Mouse (Mus musculus): ENCODE data around the gene Prr13. TPM values are rescaled to one million over a fixed set of nuclear protein-coding genes. Genes with fewer than 3 reads are reported as not detected.
A peak's percentile ranks its signal among the peaks of the same experiment; 100 is the strongest.

Gene Prr13
- polyA plus RNA-seq, 1 experiment from 2014 or later: 119 TPM

DNA sequence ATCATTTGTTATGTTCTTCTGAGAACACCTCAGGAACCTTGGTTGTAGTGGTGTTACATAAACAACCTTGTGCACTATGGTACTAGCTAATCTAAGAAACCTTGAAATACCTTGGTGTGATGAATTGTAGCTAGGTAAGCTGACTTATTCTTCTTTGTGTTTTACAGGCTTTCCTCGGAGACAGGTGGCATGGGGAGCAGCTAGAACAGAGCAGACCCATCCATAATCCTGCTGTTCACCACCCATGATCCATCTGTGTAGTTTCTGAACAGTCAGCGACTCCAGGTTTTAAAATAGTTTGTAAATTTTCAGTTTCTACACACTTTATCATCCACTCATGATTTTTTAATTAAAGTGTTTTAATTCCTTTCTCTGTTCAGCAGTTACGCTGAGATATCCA, 39.5 kb downstream of the Prr13 start:
- no peak overlapping the region for H3K4me2 ChIP-seq
- no peaks in the 10 kb centered on the region for H3K9me3 ChIP-seq (replicated peaks)
- 90% methylated on average over 3 of the region's 3 CpGs for WGBS (ENCODE audit: insufficient replicate concordance)

DNA sequence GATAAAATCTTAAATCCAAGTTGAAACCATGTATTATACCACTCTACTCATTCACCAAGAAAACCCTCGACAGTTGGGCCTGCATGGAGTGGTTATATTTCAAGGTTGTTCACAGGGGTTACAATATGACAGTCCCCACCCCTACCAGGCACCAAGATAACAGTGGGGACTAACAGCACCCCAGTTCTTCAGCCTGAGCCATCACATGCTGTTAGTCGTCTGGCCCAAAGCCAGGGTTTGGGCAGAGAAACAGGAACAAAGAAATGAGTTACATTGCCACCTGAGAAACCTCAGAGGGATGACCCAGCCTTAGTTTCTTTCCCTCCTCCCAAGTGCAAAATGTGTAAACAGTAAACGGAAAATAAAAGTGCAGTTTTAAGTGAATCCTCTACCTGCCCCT, 40.5 kb downstream of the Prr13 start:
- H3K9me3 ChIP-seq (replicated peaks): no peaks in the 10 kb centered on the region
- no peak overlapping the region for H3K4me2 ChIP-seq
- no peak overlapping the region for H3K27ac ChIP-seq
- WGBS (ENCODE audit: insufficient replicate concordance): 64% methylated on average over 3 of the region's 3 CpGs
- H3K36me3 ChIP-seq: peaks cover 99% of the 10 kb centered on the region
- no peaks in the 10 kb centered on the region for H3K4me1 ChIP-seq
- H3K9ac ChIP-seq: no peak overlapping the region
- H3K27me3 ChIP-seq (replicated peaks): no peaks in the 10 kb centered on the region
- no peak overlapping the region for H3K4me3 ChIP-seq
- ATAC-seq: no peak

More for the DNA sequence above, 39.5 kb downstream of the Prr13 start:
- no peak overlapping the region for H3K27ac ChIP-seq
- ATAC-seq: no peak
- no peak overlapping the region for H3K4me3 ChIP-seq
- no peaks in the 10 kb centered on the region for H3K27me3 ChIP-seq (replicated peaks)
- peaks cover 99% of the 10 kb centered on the region for H3K36me3 ChIP-seq
- H3K9ac ChIP-seq: no peak overlapping the region
- H3K4me1 ChIP-seq: no peaks in the 10 kb centered on the region

GRCm38 (mm10) chr15:102499851-102500250, 41.0 kb downstream of the Prr13 start:
- no peak overlapping the region for H3K4me3 ChIP-seq
- WGBS (ENCODE audit: insufficient replicate concordance): 95% methylated on average over 6 of the region's 6 CpGs
- no peaks in the 10 kb centered on the region for H3K4me1 ChIP-seq
- H3K27ac ChIP-seq: no peak overlapping the region
- peaks cover 99% of the 10 kb centered on the region for H3K36me3 ChIP-seq
- H3K4me2 ChIP-seq: no peak overlapping the region
- no peak overlapping the region for H3K9ac ChIP-seq
- no peaks in the 10 kb centered on the region for H3K9me3 ChIP-seq (replicated peaks)
- ATAC-seq: no peak
- no peaks in the 10 kb centered on the region for H3K27me3 ChIP-seq (replicated peaks)

DNA sequence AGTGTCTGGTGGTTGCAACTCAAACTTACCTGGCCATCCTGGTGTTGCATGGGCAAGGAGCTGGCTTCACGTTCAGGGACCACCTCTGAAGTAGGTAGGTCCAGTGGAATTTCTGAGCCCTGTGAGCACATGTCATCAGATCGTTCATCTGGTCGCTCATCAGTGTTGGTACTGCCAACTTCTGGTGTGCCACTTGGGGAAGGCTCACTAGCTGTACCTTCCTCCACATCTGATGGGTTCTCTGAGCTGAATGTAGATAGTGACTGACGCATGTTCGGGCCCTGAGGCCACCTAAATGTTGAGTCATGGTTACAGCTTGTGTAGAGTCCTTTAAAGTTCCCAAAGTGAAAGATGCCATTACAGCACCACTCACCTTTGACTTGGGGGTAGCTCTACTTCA, 41.7 kb downstream of the Prr13 start:
- Histone ChIP-seq H3K27ac (no peak overlapping the region), H3K4me3 (no peak overlapping the region), H3K36me3 (peaks cover 94% of the 10 kb centered on the region), H3K27me3 (replicated peaks) (no peaks in the 10 kb centered on the region), H3K4me1 (no peaks in the 10 kb centered on the region), H3K9ac (no peak overlapping the region), H3K9me3 (replicated peaks) (no peaks in the 10 kb centered on the region), H3K4me2 (no peak overlapping the region)
- no peak for ATAC-seq
- 82% methylated on average over 5 of the region's 5 CpGs for WGBS (ENCODE audit: insufficient replicate concordance)

GRCm38 (mm10) chr15:102501084-102501814, 42.4 kb downstream of the Prr13 start:
- H3K4me3 ChIP-seq: no peak overlapping the region
- peaks cover 6% of the 10 kb centered on the region for H3K4me1 ChIP-seq
- WGBS (ENCODE audit: insufficient replicate concordance): 85% methylated on average over 19 of the region's 19 CpGs
- H3K9ac ChIP-seq: no peak overlapping the region
- no peaks in the 10 kb centered on the region for H3K9me3 ChIP-seq (replicated peaks)
- peaks cover 86% of the 10 kb centered on the region for H3K36me3 ChIP-seq
- H3K4me2 ChIP-seq: no peak overlapping the region
- peak; percentile 22 for ATAC-seq
- H3K27me3 ChIP-seq (replicated peaks): no peaks in the 10 kb centered on the region
- H3K27ac ChIP-seq: no peak overlapping the region

- 80% methylated on average over 9 of the region's 9 CpGs for WGBS (ENCODE audit: insufficient replicate concordance)
- H3K36me3 ChIP-seq: peaks cover 75% of the 10 kb centered on the region
- peaks cover 9% of the 10 kb centered on the region for H3K4me1 ChIP-seq
- H3K27me3 ChIP-seq (replicated peaks): no peaks in the 10 kb centered on the region
- no peak overlapping the region for H3K4me3 ChIP-seq
- no peak for ATAC-seq
- H3K27ac ChIP-seq: no peak overlapping the region
- no peak overlapping the region for H3K4me2 ChIP-seq
- H3K9ac ChIP-seq: no peak overlapping the region
- no peaks in the 10 kb centered on the region for H3K9me3 ChIP-seq (replicated peaks)
Measured at GRCm38 (mm10) chr15:102502254-102502840, 43.5 kb downstream of the Prr13 start.

DNA sequence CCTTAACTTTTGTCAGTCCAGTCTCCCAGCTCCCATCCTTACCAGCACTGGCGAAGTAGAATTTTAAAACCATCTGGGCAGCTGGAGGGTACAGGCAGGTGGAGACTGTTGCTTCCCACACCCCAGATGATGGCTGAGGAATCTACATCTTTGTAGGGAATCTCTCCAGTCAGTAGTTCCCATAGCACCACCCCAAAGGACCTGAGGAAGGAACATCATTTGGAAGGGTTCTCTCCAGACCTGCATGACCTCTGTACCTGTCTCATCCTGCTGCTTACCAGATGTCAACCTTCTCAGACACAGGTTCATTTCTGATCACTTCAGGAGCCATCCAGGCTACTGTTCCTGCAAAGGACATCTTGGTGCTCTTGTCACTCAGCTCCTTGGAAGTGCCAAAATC, 44.6 kb downstream of the Prr13 start, which contains the start of gene Gm10337:
TSS of gene Gm10337 (plus strand) at position 276 of the 400 bp plus-strand sequence.
- Histone ChIP-seq H3K27ac (no peak within 1 kb of the TSS), H3K4me3 (no peak within 1 kb of the TSS), H3K4me1 (peaks cover 9% of the 10 kb centered on the region), H3K27me3 (replicated peaks) (no peaks in the 10 kb centered on the region), H3K9me3 (replicated peaks) (no peaks in the 10 kb centered on the region), H3K4me2 (no peak within 1 kb of the TSS), H3K36me3 (peaks cover 64% of the 10 kb centered on the region), H3K9ac (no peak within 1 kb of the TSS)
- 88% methylated on average over 1 of the region's 1 CpGs for WGBS (ENCODE audit: insufficient replicate concordance)
- no peak for ATAC-seq

DNA sequence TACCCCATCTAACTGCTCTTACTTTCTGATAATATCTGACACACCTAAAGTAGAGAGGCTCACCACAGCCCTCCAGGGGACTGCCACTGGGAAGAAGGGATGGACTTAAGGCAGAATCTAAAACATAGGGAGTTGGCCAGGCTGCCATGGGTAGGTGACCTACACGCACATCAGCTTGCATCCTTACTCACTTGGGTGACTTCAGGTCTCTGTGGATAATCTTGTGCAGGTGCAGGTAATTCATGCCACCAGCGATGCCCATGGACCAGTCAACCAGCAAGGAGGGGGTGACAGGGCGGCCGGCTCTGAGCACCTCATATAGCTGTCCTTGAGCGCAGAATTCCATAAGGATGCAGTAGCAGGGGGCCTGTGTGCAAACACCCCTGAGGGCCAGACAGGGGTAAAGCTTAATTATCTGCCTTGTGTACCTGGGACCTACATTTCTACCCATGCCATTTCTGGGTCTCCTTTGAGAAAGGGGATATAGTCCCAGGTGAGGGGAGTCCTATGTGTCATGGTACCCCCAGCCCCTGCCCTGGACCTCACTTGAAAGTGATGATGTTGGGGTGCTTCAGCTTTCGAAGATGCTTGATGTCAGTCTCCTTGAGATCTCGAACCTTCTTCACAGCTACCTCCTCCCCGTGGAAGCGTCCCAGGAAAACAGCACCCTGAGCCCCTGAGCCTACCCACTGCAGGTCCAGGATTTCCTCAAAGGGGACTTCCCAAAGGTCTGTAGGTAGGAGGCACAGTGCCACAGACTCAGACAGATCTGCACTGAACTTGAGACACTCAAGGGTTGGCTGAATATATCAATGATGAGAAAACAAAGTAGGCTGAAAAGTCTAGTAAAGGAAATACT, 45.3 kb downstream of the Prr13 start:
- ATAC-seq: no peak
- no peaks in the 10 kb centered on the region for H3K9me3 ChIP-seq (replicated peaks)
- WGBS (ENCODE audit: insufficient replicate concordance): 85% methylated on average over 9 of the region's 9 CpGs
- no peak overlapping the region for H3K4me2 ChIP-seq
- H3K27me3 ChIP-seq (replicated peaks): no peaks in the 10 kb centered on the region
- H3K4me3 ChIP-seq: no peak overlapping the region
- no peak overlapping the region for H3K9ac ChIP-seq
- no peak overlapping the region for H3K27ac ChIP-seq
- H3K4me1 ChIP-seq: peaks cover 13% of the 10 kb centered on the region
- peaks cover 58% of the 10 kb centered on the region for H3K36me3 ChIP-seq

DNA sequence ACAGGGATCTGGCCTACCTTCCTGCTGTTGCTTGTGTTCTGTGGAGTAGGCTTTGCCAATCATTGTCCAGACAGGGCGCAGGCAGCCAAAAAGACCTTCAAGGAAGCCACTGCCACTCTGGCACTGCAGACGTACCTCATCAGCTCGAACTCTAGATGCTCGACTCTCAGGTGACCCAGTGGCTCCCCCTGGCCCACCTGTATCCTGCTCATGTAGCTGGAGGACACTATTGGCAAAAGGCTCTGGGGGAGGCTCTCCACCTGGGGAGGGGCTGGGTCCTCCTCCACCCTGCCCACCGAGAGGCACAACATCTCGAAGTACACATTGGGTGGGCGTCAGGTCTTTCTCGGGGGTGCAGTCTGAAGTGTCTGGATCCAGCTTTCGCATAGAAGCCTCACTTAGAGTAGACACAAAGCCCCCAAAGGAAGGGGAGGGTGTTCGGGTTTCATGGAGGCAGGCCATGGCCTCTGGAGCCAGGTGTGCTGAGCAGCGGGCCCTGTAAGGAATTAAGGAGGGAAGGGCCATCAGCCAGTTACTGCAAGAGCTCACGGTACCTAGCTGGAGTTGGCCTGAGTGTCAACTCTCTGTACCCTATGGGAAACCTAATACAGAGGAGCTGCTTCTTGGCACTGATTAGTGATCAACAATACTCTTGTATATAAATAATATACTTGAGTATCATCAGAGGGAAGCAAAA, 46.4 kb downstream of the Prr13 start:
- ATAC-seq: no peak
- 73% methylated on average over 12 of the region's 12 CpGs for WGBS (ENCODE audit: insufficient replicate concordance)
- H3K4me3 ChIP-seq: no peak overlapping the region
- no peaks in the 10 kb centered on the region for H3K9me3 ChIP-seq (replicated peaks)
- no peak overlapping the region for H3K9ac ChIP-seq
- no peaks in the 10 kb centered on the region for H3K27me3 ChIP-seq (replicated peaks)
- peaks cover 22% of the 10 kb centered on the region for H3K4me1 ChIP-seq
- H3K4me2 ChIP-seq: no peak overlapping the region
- peaks cover 47% of the 10 kb centered on the region for H3K36me3 ChIP-seq
- no peak overlapping the region for H3K27ac ChIP-seq

- Histone ChIP-seq H3K36me3 (peaks cover 40% of the 10 kb centered on the region), H3K27ac (no peak overlapping the region), H3K4me2 (no peak overlapping the region), H3K9me3 (replicated peaks) (no peaks in the 10 kb centered on the region), H3K4me3 (no peak overlapping the region), H3K4me1 (peaks cover 29% of the 10 kb centered on the region), H3K9ac (no peak overlapping the region), H3K27me3 (replicated peaks) (no peaks in the 10 kb centered on the region)
- WGBS (ENCODE audit: insufficient replicate concordance): 75% methylated on average over 9 of the region's 9 CpGs
- ATAC-seq: no peak
Measured at GRCm38 (mm10) chr15:102505770-102506463, 47.1 kb downstream of the Prr13 start.

GRCm38 (mm10) chr15:102506464-102506830, 47.6 kb downstream of the Prr13 start:
- H3K4me2 ChIP-seq: no peak overlapping the region
- H3K36me3 ChIP-seq: peaks cover 35% of the 10 kb centered on the region
- no peak overlapping the region for H3K27ac ChIP-seq
- no peak for ATAC-seq
- H3K9me3 ChIP-seq (replicated peaks): no peaks in the 10 kb centered on the region
- no peak overlapping the region for H3K4me3 ChIP-seq
- H3K27me3 ChIP-seq (replicated peaks): peaks cover 3% of the 10 kb centered on the region; the same call in 1 of the 2 replicates
- H3K9ac ChIP-seq: no peak overlapping the region
- peaks cover 35% of the 10 kb centered on the region for H3K4me1 ChIP-seq
- WGBS (ENCODE audit: insufficient replicate concordance): 41% methylated on average over 2 of the region's 2 CpGs

Data from liver, embryonic 12.5 days (tissue).